Mouse (Mus musculus) liver, adult 2 months (tissue): ENCODE data around the gene Tango6.

Source experiments
- CTCF ChIP-seq: fragments of 200-500 bp; IDR thresholded peaks from 2 replicates; pipeline ENCODE4 v1.5.1; 2011; ENCODE audit warnings: low read depth, low read length, control low read depth
- POLR2A ChIP-seq: fragments of 200-500 bp; IDR thresholded peaks from 2 replicates; pipeline ENCODE4 v1.6.1; 2011; ENCODE audit warnings: low read length, control low read depth; ENCODE audit not compliant: insufficient read depth; ENCODE audit errors: extremely low read depth

- TF ChIP-seq POLR2A = no peak
- TF ChIP-seq CTCF = no peak
Observed at GRCm38 (mm10) chr8:106812560-106812959, 129.7 kb downstream of the Tango6 start.
